Mouse (Mus musculus) olfactory bulb, adult 2 months (tissue): ENCODE results near the gene Gm45716.

ENCODE experiments used
- CTCF ChIP-seq: fragments of 200-500 bp; IDR thresholded peaks from 2 replicates; pipeline ENCODE4 v1.5.1; 2012; ENCODE audit warnings: low read depth, mild to moderate bottlenecking, low read length, moderate library complexity; ENCODE audit not compliant: insufficient read depth
- POLR2A ChIP-seq: fragments of 200-500 bp; IDR thresholded peaks from 2 replicates; pipeline ENCODE4 v1.6.1; 2012; ENCODE audit warnings: mild to moderate bottlenecking, low read depth, low read length, moderate library complexity; ENCODE audit not compliant: insufficient read depth

DNA sequence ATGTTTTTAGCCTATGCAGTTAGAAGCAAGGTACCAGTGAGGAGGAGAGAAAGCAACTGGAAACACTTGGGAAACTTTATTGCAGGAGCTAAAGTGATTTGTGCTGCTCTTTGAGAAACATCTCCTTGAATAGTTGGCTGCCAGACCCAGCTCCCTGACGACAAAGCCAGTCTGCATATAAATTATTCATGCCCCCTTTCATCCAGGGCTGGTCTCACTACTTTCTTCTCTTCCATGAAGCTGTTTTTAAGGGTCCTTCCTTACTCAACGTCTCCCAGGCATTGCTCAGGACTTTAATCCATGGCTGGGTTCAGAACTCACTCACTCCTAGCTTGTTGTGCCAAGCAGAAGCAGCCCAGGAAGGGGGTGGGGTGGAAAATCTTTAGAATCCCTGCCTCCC lies 32.0 kb upstream of the Gm45716 start:
- no peak for TF ChIP-seq CTCF
- TF ChIP-seq POLR2A, result no peak
